Mouse (Mus musculus): ENCODE measurements around the gene Wdr82. TPM values are rescaled to one million over a fixed set of nuclear protein-coding genes. Genes with fewer than 3 reads are reported as not detected.

Wdr82 gene
- 42.3 and 42.8 TPM in 2 replicates for polyA plus RNA-seq (2021; fragmentation: Nextera tagmentation)
- long read RNA-seq, experiment 1, transcript Wdr82-201 (9 exons, 3,747 nt), result major isoform, 15 of 44 reads
- long read RNA-seq, experiment 1, partial matches to known transcripts, result 28 of 44 reads
- long read RNA-seq, experiment 1, other reads (novel, unspliced or antisense), result 1 of 44 reads
- long read RNA-seq, experiment 2, transcript Wdr82-201 (9 exons, 3,747 nt), result major isoform, 57 of 92 reads
- long read RNA-seq, experiment 2, partial matches to known transcripts, result 1 of 92 reads
- long read RNA-seq, experiment 2, other reads (novel, unspliced or antisense), result 34 of 92 reads

DNA sequence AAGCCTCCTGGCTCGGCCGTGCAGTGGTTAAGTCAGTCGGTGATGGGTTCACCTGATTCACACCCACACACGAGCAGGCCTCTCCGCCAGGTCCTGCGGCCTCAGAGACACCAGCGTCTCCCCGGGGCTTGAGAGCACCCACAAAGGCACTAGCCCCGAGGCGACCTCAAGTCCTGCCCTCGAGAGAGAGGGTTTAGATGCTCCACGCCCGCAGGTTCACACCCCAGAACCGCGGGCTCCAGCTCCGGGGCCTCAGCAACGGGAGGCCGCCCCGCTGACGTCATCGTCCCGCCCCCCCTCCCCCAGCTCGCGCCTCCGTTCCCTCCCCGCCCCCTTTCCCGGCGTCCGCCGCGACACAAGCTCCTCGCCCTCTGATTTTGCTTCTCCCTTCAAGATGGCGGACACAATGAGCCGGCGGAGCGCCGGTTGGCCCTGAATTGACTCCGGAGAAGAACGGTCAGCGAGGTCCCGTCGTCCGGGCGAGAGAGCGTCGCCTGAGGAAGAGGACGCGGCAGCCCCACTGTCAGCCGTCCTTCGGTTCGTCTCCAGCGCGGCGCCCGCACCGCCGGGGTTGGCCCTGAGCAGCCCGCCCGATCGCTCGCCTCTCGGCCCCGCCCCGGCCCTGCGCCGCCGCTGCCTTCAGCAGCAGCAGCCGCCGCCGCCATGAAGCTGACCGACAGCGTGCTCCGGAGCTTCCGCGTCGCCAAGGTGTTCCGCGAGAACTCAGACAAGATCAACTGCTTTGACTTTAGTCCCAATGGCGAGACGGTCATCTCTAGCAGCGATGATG is at the start of gene Wdr82:
TSS of gene Wdr82 (plus strand) at position 373 of the 790 bp plus-strand sequence.

DNA sequence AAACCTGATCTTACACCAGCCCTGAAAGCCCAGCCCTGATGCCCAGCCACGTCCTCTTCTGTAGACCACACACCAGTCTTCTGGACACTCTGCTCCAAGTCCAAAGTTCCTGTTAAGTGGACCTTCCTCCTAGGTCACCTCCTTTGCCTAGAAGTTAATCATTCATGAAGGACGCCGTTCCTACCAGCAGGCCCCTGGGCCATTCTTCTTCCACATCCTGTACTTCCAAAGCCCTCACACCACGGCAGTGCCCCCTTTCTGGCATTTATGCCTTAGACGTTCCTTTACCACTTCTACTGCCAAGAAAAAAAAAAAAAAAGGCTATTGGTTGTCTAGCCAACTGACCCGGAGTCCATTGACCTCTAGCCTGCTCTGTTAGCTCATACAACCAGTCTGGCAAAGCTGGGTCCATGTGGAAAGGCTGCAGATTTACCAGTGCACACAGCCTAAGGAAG is 12.7 kb upstream of the Wdr82 start, which contains the start of gene Glyctk:
TSS of gene Glyctk (minus strand) at position 102 of the 455 bp plus-strand sequence.

GRCm38 (mm10) chr9:106199535-106200272 is 29.0 kb downstream of the Wdr82 start, which contains the start of gene Ppm1m:
Gene Ppm1m, minus strand, starts transcription at chr9:106199746.

GRCm38 (mm10) chr9:106202819-106203636 is 32.3 kb downstream of the Wdr82 start, which contains the start of gene Twf2:
Gene Twf2, plus strand, starts transcription at chr9:106203108.

DNA sequence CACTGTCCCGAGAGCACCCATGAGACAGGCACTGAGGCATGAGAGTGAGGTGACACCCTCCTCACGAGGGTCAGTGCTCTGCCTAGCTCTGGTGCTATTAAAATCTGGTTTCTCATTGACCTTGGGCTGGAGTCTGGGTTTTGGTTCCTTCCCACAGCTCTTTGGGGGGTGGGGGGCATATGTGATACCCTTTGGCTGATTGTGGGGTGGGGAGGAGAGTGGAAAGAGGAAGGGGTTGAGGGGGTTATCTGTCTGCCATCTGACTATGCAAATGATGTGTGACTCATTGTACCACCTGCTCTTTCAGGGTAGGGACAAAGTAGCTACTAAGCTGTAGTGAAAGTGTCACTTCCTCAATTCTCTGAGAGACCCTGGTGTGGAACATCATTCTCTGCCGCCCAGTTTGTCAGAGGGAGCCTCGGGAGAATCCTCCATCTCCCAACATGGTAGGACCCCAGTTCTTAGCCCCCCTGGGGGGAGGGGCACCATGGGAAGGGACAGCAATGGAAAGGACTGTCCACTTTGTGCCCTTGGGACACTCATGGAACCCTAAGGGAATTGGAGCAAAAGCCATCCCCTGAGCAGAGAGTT is 51.6 kb downstream of the Wdr82 start, which contains the start of gene Tlr9:
TSS of gene Tlr9 (plus strand) at position 338 of the 591 bp plus-strand sequence.

Small RNAs within 50 kb of the gene (microRNA-seq; reads per million reads assigned to microRNA genes)
- 5.8 reads per million, percentile 21 among the genes with 10 or more reads in this experiment for gene Mir135a-1
- gene Mirlet7g, result 69,553 reads per million, percentile 99 among the genes with 10 or more reads in this experiment

Other genes with a start within 250 kb of the Wdr82 start
- gene Col6a5, start 210.3 kb upstream of the Wdr82 start, polyA plus RNA-seq (2021; fragmentation: Nextera tagmentation), result 0.01 and 0.08 TPM in 2 replicates
- 0.09 and 0.28 TPM in 2 replicates for gene Col6a4, start 74.1 kb upstream of the Wdr82 start, polyA plus RNA-seq (2021; fragmentation: Nextera tagmentation)
- 0.88 and 0.98 TPM in 2 replicates for gene Glyctk, start 12.8 kb upstream of the Wdr82 start, polyA plus RNA-seq (2021; fragmentation: Nextera tagmentation)
- 16.0 and 20.8 TPM in 2 replicates for gene Ppm1m, start 28.8 kb downstream of the Wdr82 start, polyA plus RNA-seq (2021; fragmentation: Nextera tagmentation)
- 58.5 and 63.2 TPM in 2 replicates for gene Twf2, start 32.2 kb downstream of the Wdr82 start, polyA plus RNA-seq (2021; fragmentation: Nextera tagmentation)
- gene Tlr9, start 51.7 kb downstream of the Wdr82 start, polyA plus RNA-seq (2021; fragmentation: Nextera tagmentation), result 0.38 and 0.40 TPM in 2 replicates
- gene Alas1, start 77.7 kb downstream of the Wdr82 start, polyA plus RNA-seq (2021; fragmentation: Nextera tagmentation), result 78.2 and 79.3 TPM in 2 replicates
- gene Poc1a, start 110.1 kb downstream of the Wdr82 start, polyA plus RNA-seq (2021; fragmentation: Nextera tagmentation), result 23.8 and 25.6 TPM in 2 replicates
- gene Dusp7, start 197.7 kb downstream of the Wdr82 start, polyA plus RNA-seq (2021; fragmentation: Nextera tagmentation), result 12.0 and 14.6 TPM in 2 replicates